Mouse (Mus musculus) 416B (cell line): ENCODE results near the gene Neu1.
"Not testable (repeated sequence)": the region's sequence is repeated elsewhere in the genome, so short reads cannot be mapped to it uniquely, and the experiment has no call there.

ENCODE experiments used
- DNase-seq: peaks from one replicate; pipeline ENCODE4 v3.0.0; 2011; ENCODE audit warnings: low read depth

Gene Neu1

GRCm38 (mm10) chr17:34965627-34966026 lies 34.6 kb downstream of the Neu1 start:
- peak; percentile 56 for DNase-seq

GRCm38 (mm10) chr17:34969822-34970221 lies 38.8 kb downstream of the Neu1 start, which contains the start of gene Gm20481:
Gene Gm20481, plus strand, starts transcription at chr17:34969912.
- not testable (repeated sequence) for DNase-seq

GRCm38 (mm10) chr17:34970850-34971249 lies 39.8 kb downstream of the Neu1 start:
- DNase-seq, result not testable (repeated sequence)

GRCm38 (mm10) chr17:34971694-34972068 lies 40.6 kb downstream of the Neu1 start:
- DNase-seq, result not testable (repeated sequence)

- not testable (repeated sequence) for DNase-seq
Observed at GRCm38 (mm10) chr17:34972069-34972749, 41.2 kb downstream of the Neu1 start, which contains the start of the genes Hspa1a and Hspa1l. Gene Hspa1a, minus strand, starts transcription at chr17:34972156. Gene Hspa1l, plus strand, starts transcription at chr17:34972703.

- no peak for DNase-seq
Observed at GRCm38 (mm10) chr17:34975581-34976492, 44.8 kb downstream of the Neu1 start.

- DNase-seq, result no peak
Observed at GRCm38 (mm10) chr17:34977000-34977399, 45.9 kb downstream of the Neu1 start.

- no peak for DNase-seq
Observed at GRCm38 (mm10) chr17:34978239-34978638, 47.2 kb downstream of the Neu1 start.

GRCm38 (mm10) chr17:34979631-34980030 lies 48.6 kb downstream of the Neu1 start:
- DNase-seq, result no peak

GRCm38 (mm10) chr17:34980655-34981054 lies 49.6 kb downstream of the Neu1 start:
- DNase-seq, result peak; percentile 89

GRCm38 (mm10) chr17:34981690-34982180 lies 50.7 kb downstream of the Neu1 start, which contains the start of gene Lsm2:
Gene Lsm2, plus strand, starts transcription at chr17:34981862.
- DNase-seq, result peak; percentile 95

GRCm38 (mm10) chr17:34982328-34982727 lies 51.3 kb downstream of the Neu1 start:
- peak; percentile 80 for DNase-seq

- peak; percentile 75 for DNase-seq
Observed at GRCm38 (mm10) chr17:34984218-34984617, 53.2 kb downstream of the Neu1 start.
